Mouse (Mus musculus) CD4-positive helper T cell, adult 2 months (primary cell): Measurements from ENCODE around the gene Gipc3.
A peak's percentile ranks its signal among the peaks of the same experiment; 100 is the strongest.

Experiments used
- DNase-seq: peaks from one replicate; pipeline ENCODE4 v3.0.0-alpha.2; 2012; ENCODE audit warnings: low read depth, missing footprints, low spot score

Gene Gipc3

GRCm38 (mm10) chr10:81342686-81343505, at the start of gene Gipc3:
Gene Gipc3 (minus strand): TSS chr10:81343266.
- DNase-seq, result peak; percentile 34

DNA sequence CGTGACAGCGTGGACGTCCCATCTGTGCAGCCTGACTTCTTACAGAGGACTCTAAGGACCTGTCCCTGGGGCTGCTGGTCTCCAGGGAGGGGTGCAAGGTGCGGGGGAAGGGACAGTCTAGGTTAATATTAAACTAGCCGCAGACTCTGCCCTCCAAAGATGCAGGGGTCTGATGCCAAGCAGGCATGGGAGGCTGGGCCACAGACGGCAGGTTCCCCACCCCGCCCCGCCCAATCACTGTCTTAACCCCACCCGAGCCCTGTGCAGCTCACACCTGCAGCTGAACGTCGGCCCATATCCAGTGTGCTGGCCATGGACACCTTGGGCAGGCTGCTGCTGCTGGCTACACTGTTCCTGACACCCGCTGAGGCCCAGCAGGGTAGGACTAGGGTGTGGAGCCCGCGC, 49.7 kb upstream of the Gipc3 start, which contains the start of gene Smim24:
Gene Smim24 (plus strand): TSS at position 271 of the 405 bp plus-strand sequence.
- DNase-seq, result no peak

- no peak for DNase-seq
Measured at GRCm38 (mm10) chr10:81392270-81392669, 49.2 kb upstream of the Gipc3 start.

- no peak for DNase-seq
Measured at GRCm38 (mm10) chr10:81390678-81390965, 47.6 kb upstream of the Gipc3 start.

GRCm38 (mm10) chr10:81389801-81390677, 47.0 kb upstream of the Gipc3 start:
- peak; percentile 66 for DNase-seq

GRCm38 (mm10) chr10:81389373-81389772, 46.3 kb upstream of the Gipc3 start:
- DNase-seq, result no peak

DNA sequence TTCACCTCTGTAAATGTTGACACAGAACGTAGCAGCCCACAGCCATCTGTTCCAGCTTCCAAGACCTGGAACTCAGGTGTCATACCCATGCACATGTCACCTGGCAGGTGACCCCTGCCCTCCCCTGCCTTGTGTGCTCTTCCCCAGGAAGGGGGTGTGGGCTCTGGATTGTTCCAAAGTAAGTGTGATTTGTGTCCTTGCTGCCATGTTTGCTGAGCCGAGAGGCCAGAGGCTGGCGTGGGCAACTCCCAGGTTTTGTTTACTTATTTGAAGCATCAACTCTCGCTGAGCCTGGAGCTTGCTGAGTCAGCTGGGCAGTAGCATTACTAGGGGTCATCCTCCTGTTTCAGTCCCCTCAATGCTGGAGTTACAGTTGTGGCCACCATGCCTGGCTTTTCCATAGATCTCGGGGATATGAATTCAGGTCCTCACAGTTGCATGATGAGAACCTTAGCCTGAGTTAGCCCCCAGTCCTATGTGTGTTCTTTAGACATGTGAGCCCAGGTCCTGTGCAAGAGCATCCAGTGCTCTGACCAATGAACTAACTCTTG, 45.5 kb upstream of the Gipc3 start, which contains the start of gene Gm48552:
Gene Gm48552 (plus strand): TSS at position 501 of the 551 bp plus-strand sequence.
- DNase-seq, result no peak

GRCm38 (mm10) chr10:81387716-81388115, 44.6 kb upstream of the Gipc3 start:
- no peak for DNase-seq

GRCm38 (mm10) chr10:81385603-81386306, 42.7 kb upstream of the Gipc3 start:
- DNase-seq, result no peak

- DNase-seq, result no peak
Measured at GRCm38 (mm10) chr10:81384605-81384982, 41.5 kb upstream of the Gipc3 start.

GRCm38 (mm10) chr10:81383802-81384604, 40.9 kb upstream of the Gipc3 start, which contains the start of the genes Dohh and Gm48551:
Gene Dohh (plus strand): TSS chr10:81384428.
Gene Gm48551 (plus strand): TSS chr10:81384466.
- peak; percentile 99 for DNase-seq

GRCm38 (mm10) chr10:81382039-81382438, 39.0 kb upstream of the Gipc3 start:
- peak; percentile 80 for DNase-seq

- no peak for DNase-seq
Measured at GRCm38 (mm10) chr10:81379809-81380378, 36.8 kb upstream of the Gipc3 start.

DNA sequence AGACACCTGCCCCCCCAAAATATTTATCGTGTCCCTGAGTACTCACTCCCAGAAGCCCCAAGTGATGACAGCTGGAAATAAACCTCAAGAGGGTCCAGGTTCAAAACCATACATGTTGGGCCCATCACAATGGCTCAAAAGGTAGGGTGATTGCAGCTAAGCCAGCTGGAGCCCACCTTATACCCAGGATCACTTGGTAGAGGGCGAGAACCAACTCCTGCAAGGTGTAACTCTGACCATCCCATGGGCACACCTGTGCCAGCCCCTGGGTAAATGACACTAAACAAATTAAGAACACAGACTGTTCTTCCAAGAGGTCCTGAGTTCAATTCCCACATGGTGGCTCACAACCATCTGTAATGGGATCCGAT, 36.1 kb upstream of the Gipc3 start:
- DNase-seq, result no peak

DNA sequence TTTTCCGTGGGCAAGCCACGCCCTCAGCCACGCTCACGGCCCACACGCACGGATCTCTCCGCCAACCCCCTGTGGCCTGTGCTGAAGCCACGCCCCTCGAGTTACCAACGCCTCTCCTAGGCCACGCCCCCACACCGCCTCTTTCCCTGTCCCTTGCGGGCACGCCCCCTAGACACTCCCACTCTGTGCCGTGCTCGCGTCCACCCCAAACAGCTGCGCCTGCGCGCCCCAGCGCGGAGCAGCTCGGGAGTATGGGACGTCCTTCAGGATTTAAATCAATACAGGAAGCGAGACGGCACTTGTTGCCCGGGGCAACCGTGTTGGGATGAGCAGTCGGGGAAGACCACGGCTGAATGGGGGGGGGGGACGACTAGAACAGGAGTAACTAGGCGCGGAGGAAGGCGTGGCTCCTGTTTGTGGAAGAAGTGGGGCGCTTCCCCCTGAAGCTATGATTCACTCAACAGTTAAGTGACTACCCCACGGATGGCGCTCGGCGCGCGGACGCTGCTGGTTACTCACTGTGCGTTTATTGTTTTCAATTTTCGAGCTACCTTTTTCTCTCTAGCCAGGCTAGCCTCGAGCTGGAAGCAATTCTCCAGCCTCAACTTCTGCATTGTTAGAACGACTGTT, 35.6 kb upstream of the Gipc3 start:
- DNase-seq, result peak; percentile 100

DNA sequence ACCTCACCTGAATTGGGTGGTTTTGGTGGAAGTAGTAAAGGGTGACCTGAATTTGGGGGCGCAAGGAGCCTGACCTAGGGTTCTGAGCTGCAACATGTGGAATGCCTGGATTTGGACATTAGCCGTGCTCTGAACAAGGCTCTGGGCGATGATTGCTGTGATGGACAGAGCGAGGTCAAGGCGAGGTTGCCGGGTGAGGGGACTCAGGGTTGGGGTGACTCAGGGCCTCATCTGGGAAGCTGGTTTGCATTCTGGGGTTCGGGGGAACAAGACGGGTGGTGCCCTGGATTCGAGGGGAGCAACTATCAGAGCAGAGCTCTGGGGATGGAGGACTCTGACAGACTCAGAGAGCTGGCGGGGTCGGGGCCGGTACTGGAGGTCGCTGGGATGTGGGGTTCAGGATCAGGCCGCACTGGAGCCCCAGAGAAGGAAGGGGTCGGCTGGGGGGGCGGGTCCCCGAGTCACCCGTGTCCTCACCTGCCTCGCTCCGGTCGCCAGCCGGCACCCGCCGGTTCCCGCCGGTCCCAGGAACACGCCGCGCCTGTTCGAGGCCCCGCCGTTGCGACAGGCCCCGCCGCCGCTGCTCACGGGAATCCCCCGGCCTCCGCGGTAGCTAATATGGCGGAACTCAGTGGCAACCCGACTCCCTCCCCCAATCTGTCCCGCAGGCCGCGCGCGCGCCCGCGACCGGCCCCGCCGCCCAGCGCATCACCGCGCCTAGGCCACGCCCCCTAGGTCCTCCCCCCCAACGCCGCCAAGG, 34.9 kb upstream of the Gipc3 start, which contains the start of gene Fzr1:
Gene Fzr1 (minus strand): TSS at position 724 of the 760 bp plus-strand sequence.
- DNase-seq, result no peak

DNA sequence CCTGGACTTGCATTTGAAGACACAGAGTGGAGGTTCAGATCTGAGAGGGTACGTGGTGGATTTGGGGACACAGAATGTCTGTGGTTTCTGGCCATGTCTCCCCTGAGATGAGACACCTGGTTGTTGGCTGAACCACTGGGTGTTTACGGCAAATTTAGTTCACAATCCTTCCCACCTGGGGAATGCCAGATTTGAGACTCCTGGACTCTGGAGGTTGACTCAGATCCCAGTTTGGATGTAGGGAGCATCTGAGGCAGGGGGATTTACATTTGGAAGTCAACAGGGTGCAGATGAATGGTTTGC, 34.2 kb upstream of the Gipc3 start:
- peak; percentile 28 for DNase-seq

- peak; percentile 29 for DNase-seq
Measured at GRCm38 (mm10) chr10:81376561-81377361, 33.7 kb upstream of the Gipc3 start.
